Mouse (Mus musculus) heart, embryonic 10.5 days (tissue): Measurements from ENCODE around the gene Zfp2. TPM values are rescaled to one million over a fixed set of nuclear protein-coding genes. Genes with fewer than 3 reads are reported as not detected.
A peak's percentile ranks its signal among the peaks of the same experiment; 100 is the strongest.

ENCODE experiments used
- DNase-seq: peaks from one replicate; pipeline ENCODE4 v3.0.0-alpha.2; 2017; ENCODE audit warnings: low spot score
- H3K27ac ChIP-seq: fragments of 300-500 bp; sonication (generic); 2 replicates; pipeline ENCODE4 v1.5.1; 2016; ENCODE audit warnings: mild to moderate bottlenecking
- H3K27me3 ChIP-seq: fragments of 300-500 bp; sonication (generic); 2 replicates; pipeline ENCODE4 v1.6.1; 2016; ENCODE audit warnings: mild to moderate bottlenecking; ENCODE audit not compliant: poor library complexity, insufficient read depth, severe bottlenecking
- H3K36me3 ChIP-seq: fragments of 300-500 bp; sonication (generic); 2 replicates; pipeline ENCODE4 v1.6.1; 2016; ENCODE audit warnings: mild to moderate bottlenecking, moderate library complexity
- H3K4me1 ChIP-seq: fragments of 300-500 bp; sonication (generic); 2 replicates; pipeline ENCODE4 v1.6.1; 2016; ENCODE audit warnings: mild to moderate bottlenecking
- H3K4me3 ChIP-seq: fragments of 300-500 bp; sonication (generic); 2 replicates; pipeline ENCODE4 v1.5.1; 2016; ENCODE audit warnings: mild to moderate bottlenecking, moderate library complexity
- H3K9me3 ChIP-seq: fragments of 300-500 bp; sonication (generic); 2 replicates; pipeline ENCODE4 v1.6.1; 2016; ENCODE audit warnings: mild to moderate bottlenecking, moderate library complexity
- WGBS: fragments of 180-500 bp; shearing (Covaris S2); methylation state at CpG from one replicate; pipeline ENCODE4 v1.1.7; 2016; 5-methylcytosine and 5-hydroxymethylcytosine counted together
- polyA plus RNA-seq: library from polyadenylated mRNA; unstranded; fragments of >200 nt; fragmentation: Nextera tagmentation; extraction: Ambion mirVana; gene quantifications from 2 replicates; pipeline ENCODE4 v1.2.1, GENCODE M21; 2016

Gene Zfp2
- polyA plus RNA-seq, 1 experiment from 2014 or later: 11.1 TPM

DNA sequence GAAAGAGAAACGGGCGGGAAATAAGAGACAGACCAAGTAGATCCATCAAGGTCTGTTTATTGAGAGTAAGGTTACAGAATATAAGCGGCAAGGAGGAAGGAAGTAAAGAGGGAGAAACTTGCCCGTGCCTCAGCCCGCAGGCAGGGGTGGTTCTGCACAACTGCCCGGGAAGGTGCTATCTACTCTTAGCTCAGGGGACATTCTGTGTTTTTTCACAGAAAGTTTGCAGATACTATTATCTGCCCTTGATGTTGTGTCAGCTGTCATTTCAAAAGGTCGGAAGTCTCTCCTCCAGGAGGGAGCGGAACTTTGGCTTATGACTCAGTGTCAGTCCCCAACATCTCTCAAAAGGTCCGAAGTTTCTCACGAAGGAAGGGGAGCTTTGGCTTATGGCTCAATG is 66.7 kb downstream of the Zfp2 start:
- H3K9me3 ChIP-seq: 0 out of 2 replicates have a peak, but pooled peaks cover 7% of the 10 kb centered on the region
- peaks cover 77% of the 10 kb centered on the region for H3K27me3 ChIP-seq
- peak overlapping the region; percentile 65; the same call in 1 of the 2 replicates for H3K4me3 ChIP-seq
- no peaks in the 10 kb centered on the region for H3K36me3 ChIP-seq
- peaks cover 22% of the 10 kb centered on the region for H3K4me1 ChIP-seq
- no peak overlapping the region for H3K27ac ChIP-seq
- DNase-seq: no peak
- 3% methylated on average over 10 of the region's 10 CpGs for WGBS

Other genes with a start within 250 kb of the Zfp2 start
- gene Zfp354c, start 88.4 kb downstream of the Zfp2 start, polyA plus RNA-seq: 16.9 and 20.5 TPM in 2 replicates
- 0.33 and 0.44 TPM in 2 replicates for gene Zfp879, start 74.6 kb downstream of the Zfp2 start, polyA plus RNA-seq
- gene Grm6, start 65.5 kb downstream of the Zfp2 start, polyA plus RNA-seq: 0.06 and 0.16 TPM in 2 replicates
- 4.5 and 6.5 TPM in 2 replicates for gene Zfp454, start 28.5 kb downstream of the Zfp2 start, polyA plus RNA-seq
- gene Zfp354b, start 15.5 kb upstream of the Zfp2 start, polyA plus RNA-seq: 0.52 and 0.80 TPM in 2 replicates
- not detected in 2 replicates for gene 4933414I15Rik, start 27.6 kb upstream of the Zfp2 start, polyA plus RNA-seq
- gene Prop1, start 37.6 kb upstream of the Zfp2 start, polyA plus RNA-seq: not detected in 2 replicates
- gene Olfr1378, start 50.4 kb upstream of the Zfp2 start, polyA plus RNA-seq: not detected in 2 replicates
- not detected in 2 replicates for gene Olfr1377, start 65.8 kb upstream of the Zfp2 start, polyA plus RNA-seq
- not detected in 2 replicates for gene Olfr51, start 87.4 kb upstream of the Zfp2 start, polyA plus RNA-seq
- gene Olfr54, start 98.1 kb upstream of the Zfp2 start, polyA plus RNA-seq: not detected in 2 replicates
- gene Olfr1375, start 131.9 kb upstream of the Zfp2 start, polyA plus RNA-seq: not detected in 2 replicates
- 6.1 and 7.4 TPM in 2 replicates for gene Zfp354a, start 143.1 kb upstream of the Zfp2 start, polyA plus RNA-seq